30 mouse cellular contexts compared by ENCODE assay signal in the genomic region with DNA sequence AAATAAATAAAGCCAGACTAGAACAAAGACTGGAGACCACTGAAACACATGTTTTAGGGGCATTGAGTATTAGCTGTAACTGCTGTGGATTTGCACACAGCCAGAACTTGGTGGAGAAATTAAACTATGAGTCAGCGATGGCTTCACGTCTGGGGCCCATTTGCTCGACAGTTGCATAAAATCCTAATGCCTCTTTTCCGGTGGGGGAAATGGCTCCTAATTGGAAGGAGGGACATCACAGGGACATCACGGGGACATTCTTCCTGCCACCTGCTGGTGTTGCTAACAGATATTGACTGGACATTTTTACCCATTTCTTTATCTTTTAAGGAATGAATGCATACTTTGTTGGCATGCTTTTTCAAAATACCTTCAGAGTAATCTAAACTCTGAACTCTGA. TPM values are rescaled to one million over a fixed set of nuclear protein-coding genes. Genes with fewer than 3 reads are reported as not detected.
DNase-seq lines count a peak whose midpoint lies in the region; ATAC-seq and TF ChIP-seq lines count a peak whose summit lies in the region.
"Had no signal": no experiment of that assay in that cellular context is flagged by ENCODE, and none has a peak within 500 bp of the region (broad histone marks: within the 10 kb centered on the region; RNA-seq: fewer than 3 reads in every experiment).

No protein-coding gene starts in this region.

- WGBS in macrophage (ENCODE audit: missing documents), result 55% methylated on average over 5 of the region's 5 CpGs
- whole genome bisulfite sequencing in liver, postnatal 0 days (ENCODE audit: insufficient replicate concordance), result 74% methylated on average over 5 of the region's 5 CpGs

- no peak overlapping the region for H3K4me3 ChIP-seq in bone marrow macrophage, adult 2 months (ENCODE audit: insufficient read depth, low read length)
- H3K4me3 ChIP-seq in macrophage (ENCODE audit: inconsistent target) (no peak overlapping the region), myocyte (no peak overlapping the region)
- H3K4me3 ChIP-seq in liver, postnatal 0 days (ENCODE audit: low read depth, low read length), result no peak overlapping the region
- H3K4me3 ChIP-seq: embryonic facial prominence, embryonic 13.5 days; embryonic facial prominence, embryonic 15.5 days; erythroblast, embryonic 14.5 days; forebrain, embryonic 10.5 days; forebrain, embryonic 12.5 days had no signal

- H3K9ac ChIP-seq in liver, postnatal 0 days (replicated peaks), result no peak overlapping the region
- H3K9ac ChIP-seq: embryonic facial prominence, embryonic 13.5 days; embryonic facial prominence, embryonic 15.5 days; forebrain, embryonic 12.5 days had no signal

- H3K27ac ChIP-seq in bone marrow macrophage, adult 2 months (ENCODE audit: insufficient read depth, low read depth, low read length), result peak overlapping the region; percentile 58
- peak overlapping the region; percentile 21; the same call in 1 of the 2 replicates for H3K27ac ChIP-seq in macrophage
- no peak overlapping the region for H3K27ac ChIP-seq in liver, postnatal 0 days (ENCODE audit: low read depth)
- H3K27ac ChIP-seq: embryonic facial prominence, embryonic 13.5 days; embryonic facial prominence, embryonic 15.5 days; forebrain, embryonic 10.5 days; forebrain, embryonic 12.5 days had no signal

- H3K4me1 ChIP-seq in bone marrow macrophage, adult 2 months (ENCODE audit: control insufficient read depth, insufficient read depth, low read length), result peaks cover 72% of the 10 kb centered on the region
- peaks cover 12% of the 10 kb centered on the region for H3K4me1 ChIP-seq in liver, postnatal 0 days (ENCODE audit: insufficient read depth)
- H3K4me1 ChIP-seq: forebrain, embryonic 12.5 days had no signal

- TF ChIP-seq CTCF in bone marrow macrophage, adult 2 months (IDR thresholded peaks at IDR 0.05; ENCODE audit: low read depth, low read length), result no peak
- no peak for TF ChIP-seq CTCF in liver, postnatal 0 days (IDR thresholded peaks at IDR 0.05; ENCODE audit: low read depth)

- H3K36me3 ChIP-seq in macrophage (ENCODE audit: inconsistent target) (no peaks in the 10 kb centered on the region), myocyte (ENCODE audit: control insufficient read depth, insufficient read depth) (no peaks in the 10 kb centered on the region)
- H3K36me3 ChIP-seq in liver, postnatal 0 days (replicated peaks; ENCODE audit: insufficient read depth, low read length), result no peaks in the 10 kb centered on the region
- H3K36me3 ChIP-seq: embryonic facial prominence, embryonic 13.5 days; embryonic facial prominence, embryonic 15.5 days; forebrain, embryonic 10.5 days; forebrain, embryonic 12.5 days; G1E had no signal

- H3K79me2 ChIP-seq in macrophage (ENCODE audit: inconsistent target), result peaks cover 97% of the 10 kb centered on the region
- peaks cover 79% of the 10 kb centered on the region for H3K79me2 ChIP-seq in myocyte (ENCODE audit: control insufficient read depth, insufficient read depth)

- TF ChIP-seq EP300 in liver, postnatal 0 days (IDR thresholded peaks at IDR 0.05; ENCODE audit: low read depth), result no peak

- peak; percentile 24 for DNase-seq in heart, adult 11 months
- no peak for DNase-seq in heart, adult 9 months (ENCODE audit: low spot score in 2 of 2)
- no peak for DNase-seq in gastrocnemius, adult 8-10 months (ENCODE audit: low spot score in 2 of 2)
- no peak for DNase-seq in liver, postnatal 0 days
- DNase-seq in gastrocnemius, adult 18-20 months (ENCODE audit: low spot score), result no peak
- DNase-seq: adrenal gland, adult 8-10 months; adrenal gland, postnatal 14 days; adrenal gland, postnatal 36 days; cerebellum, adult 11 months; cerebellum, adult 18-20 months; cerebellum, adult 8-10 months; cerebellum, adult 9-11 months; cerebellum, postnatal 14 days; cerebellum, postnatal 36 days; embryo, embryonic 11 days had no signal

- no peak overlapping the region for H3ac ChIP-seq in myocyte (ENCODE audit: control insufficient read depth, insufficient read length)

- H3K27me3 ChIP-seq in myocyte (ENCODE audit: control insufficient read depth, insufficient read depth, insufficient read length), result no peaks in the 10 kb centered on the region
- no peaks in the 10 kb centered on the region for H3K27me3 ChIP-seq in liver, postnatal 0 days (ENCODE audit: insufficient read depth, low read length)
- H3K27me3 ChIP-seq: CH12.LX; embryonic facial prominence, embryonic 13.5 days; embryonic facial prominence, embryonic 15.5 days; forebrain, embryonic 12.5 days; Patski had no signal

- ATAC-seq in liver, postnatal 0 days, result no peak
- ATAC-seq: activated CD4-positive, CD25-positive, alpha-beta regulatory T cell, adult 4 months; CD4-positive, CD25-positive, alpha-beta regulatory T cell, adult 4 months; forebrain, embryonic 14.5 days; forebrain, embryonic 16.5 days; Patski had no signal

- H3K4me2 ChIP-seq in myocyte (ENCODE audit: low read depth), result peak overlapping the region; percentile 52
- H3K4me2 ChIP-seq in liver, postnatal 0 days (ENCODE audit: low read depth, low read length), result no peak overlapping the region
- H3K4me2 ChIP-seq: embryonic facial prominence, embryonic 13.5 days; embryonic facial prominence, embryonic 15.5 days; forebrain, embryonic 12.5 days had no signal

- H3K9me3 ChIP-seq in liver, postnatal 0 days (ENCODE audit: low read length), result no peaks in the 10 kb centered on the region
- H3K9me3 ChIP-seq: embryonic facial prominence, embryonic 13.5 days; embryonic facial prominence, embryonic 15.5 days; forebrain, embryonic 10.5 days; forebrain, embryonic 12.5 days had no signal

- TF ChIP-seq POLR2A in bone marrow macrophage, adult 2 months (IDR thresholded peaks at IDR 0.05; ENCODE audit: borderline replicate concordance, low read depth, low read length), result no peak
- TF ChIP-seq POLR2A in myocyte (IDR thresholded peaks at IDR 0.05; ENCODE audit: insufficient read length, low read depth), result no peak

TF ChIP-seq in myocyte, 11 proteins besides CTCF, POLR2A, EP300 and RAD21:
- TF ChIP-seq MYOD1 (IDR thresholded peaks at IDR 0.05; ENCODE audit: control insufficient read depth in 1 of 3, insufficient read length in 2 of 3, low read depth in 2 of 3) (peak in 1 of 3 experiments; percentile 70), REST (IDR thresholded peaks at IDR 0.05; ENCODE audit: insufficient read depth, insufficient read length) (no peak), MYOG (IDR thresholded peaks at IDR 0.05; ENCODE audit: control insufficient read depth in 1 of 3, insufficient read depth in 1 of 3, insufficient read length in 2 of 3, low read depth in 2 of 3) (peak in 1 of 3 experiments; percentile 34), USF1 (IDR thresholded peaks at IDR 0.05; ENCODE audit: low read depth) (no peak), TCF12 (IDR thresholded peaks at IDR 0.05; ENCODE audit: insufficient read depth, poor library complexity, severe bottlenecking) (peak; percentile 18), SRF (IDR thresholded peaks at IDR 0.05; ENCODE audit: control insufficient read depth, insufficient read length, low read depth) (no peak), MAX (IDR thresholded peaks at IDR 0.05; ENCODE audit: low read depth) (no peak), CEBPB (IDR thresholded peaks at IDR 0.05; ENCODE audit: insufficient read depth, poor library complexity, severe bottlenecking) (peak; percentile 74; the same call in 1 of the 2 replicates)
TF ChIP-seq in myocyte: peak in this region for 4.

RNA-seq across cellular contexts. Expression of gene Retreg1, which starts 26.1 kb away (rescaled TPM):
- 48.4 and 49.7 TPM in 2 replicates for polyA plus RNA-seq in bone marrow macrophage, adult 2 months (2012; ENCODE audit: insufficient read depth, insufficient read length, missing spikeins)
- 10 to 100 TPM in 16 of 26 experiments, 1 to 10 TPM in 10; 5.6 to 29.9 (median 13.3) TPM for total RNA-seq in macrophage (2018; cell fraction: chromatin; rRNA removed)
- total RNA-seq in macrophage (2018; cell fraction: cytosol; rRNA removed), result 10 to 100 TPM; 23.2 to 63.0 (median 43.8) TPM
- 10 to 100 TPM; 18.9 to 48.7 (median 33.3) TPM for total RNA-seq in macrophage (2018; cell fraction: nucleus; rRNA removed)
- polyA plus RNA-seq in macrophage (2018), result 43.8 to 52.0 TPM (median 44.9 TPM) in 3 replicates
- polyA plus RNA-seq in myocyte (2012; fragmentation: generic; extraction: Trizol), result 32.8 TPM
- total RNA-seq in gastrocnemius, adult 8-10 months (2022), result 100 to 1,000 TPM; 150 to 208 (median 158) TPM
- 17.0 and 18.6 TPM in 2 replicates for polyA plus RNA-seq in liver, postnatal 0 days (2015; fragmentation: Nextera tagmentation; extraction: Ambion mirVana)
- 100 to 1,000 TPM; 171 to 293 TPM for total RNA-seq in gastrocnemius, adult 18-20 months (2021)
- polyA plus RNA-seq: erythroblast, embryonic 14.5 days; G1E had no signal
